Mouse (Mus musculus): ENCODE measurements around the gene Mpzl1. TPM values are rescaled to one million over a fixed set of nuclear protein-coding genes. Genes with fewer than 3 reads are reported as not detected.
"Not testable (repeated sequence)": the region's sequence is repeated elsewhere in the genome, so short reads cannot be mapped to it uniquely, and the experiment has no call there.

Mpzl1 gene
- total RNA-seq (2015; ENCODE audit: low replicate concordance) (0.19 and 7.5 TPM in 2 replicates), total RNA-seq (2017; ENCODE audit: low replicate concordance) (0.51 and 2.0 TPM in 2 replicates)

- peak; percentile 100 for ATAC-seq (replicated peaks; ENCODE audit: low FRiP score, poor library complexity, severe bottlenecking)
These were observed at the start of gene Mpzl1 for GRCm38 (mm10) chr1:165634151-165634884. TSS of gene Mpzl1 (minus strand) at chr1:165634538.

- no peak for ATAC-seq (replicated peaks; ENCODE audit: low FRiP score, poor library complexity, severe bottlenecking)
These were observed 47.9 kb upstream of the Mpzl1 start for GRCm38 (mm10) chr1:165682056-165682853.

DNA sequence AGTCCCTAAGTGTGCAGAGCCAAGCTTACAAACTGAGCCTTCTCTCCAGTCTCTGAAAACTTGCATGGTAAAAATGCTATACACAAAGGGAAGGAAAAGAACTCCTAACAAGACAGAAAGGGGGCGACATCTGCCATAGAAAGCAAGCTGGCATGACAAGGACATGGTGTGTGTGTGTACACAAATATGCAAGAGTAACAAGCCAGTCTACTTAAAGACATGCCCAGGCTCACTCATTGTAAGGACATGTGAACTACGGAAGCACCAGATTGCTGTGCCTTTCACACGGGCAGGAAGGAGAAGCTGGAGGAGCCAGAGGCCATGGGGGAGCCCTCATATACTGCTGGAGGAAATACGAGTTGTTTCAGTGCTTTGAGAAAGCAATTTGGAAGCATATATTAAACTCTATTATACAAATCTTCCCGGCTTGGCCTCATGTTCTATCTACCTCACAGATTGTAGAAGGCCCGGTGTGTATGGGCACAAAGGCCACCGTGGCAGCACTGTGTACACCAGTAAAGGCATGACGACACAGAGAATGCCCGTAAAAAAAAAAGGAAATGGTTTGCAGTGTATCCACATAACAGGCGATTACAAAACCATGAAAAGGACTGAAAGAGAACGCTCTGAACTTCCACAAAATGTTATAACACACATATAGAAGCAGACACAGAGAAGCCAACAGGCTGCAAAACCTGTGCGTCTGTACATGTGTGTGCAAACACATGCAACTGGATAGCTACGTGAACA is 46.9 kb upstream of the Mpzl1 start:
- no peak for ATAC-seq (replicated peaks; ENCODE audit: low FRiP score, poor library complexity, severe bottlenecking)

GRCm38 (mm10) chr1:165680086-165680485 is 45.7 kb upstream of the Mpzl1 start:
- not testable (repeated sequence) for ATAC-seq (replicated peaks; ENCODE audit: low FRiP score, poor library complexity, severe bottlenecking)

DNA sequence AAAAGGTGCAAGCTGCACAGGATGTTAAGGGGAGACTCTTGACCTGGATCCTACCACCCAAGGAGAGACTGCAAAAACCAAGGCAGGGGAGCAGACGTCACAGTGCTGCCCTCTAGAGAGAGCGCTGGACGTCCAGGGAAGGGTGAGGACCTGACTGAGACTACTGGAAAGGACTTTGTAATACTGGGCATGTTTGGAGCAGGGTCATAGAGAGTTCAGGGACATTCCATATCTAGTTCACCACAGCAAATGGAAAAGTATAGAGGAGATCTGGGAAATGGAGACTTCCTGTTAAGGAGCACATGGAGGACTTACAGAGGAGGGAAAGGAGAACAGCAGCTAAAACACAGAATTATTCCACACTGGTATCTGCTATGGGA is 45.3 kb upstream of the Mpzl1 start:
- ATAC-seq (replicated peaks; ENCODE audit: low FRiP score, poor library complexity, severe bottlenecking), result 0 out of 2 replicates have a peak, but pooled peaks have one; percentile 39

- ATAC-seq (replicated peaks; ENCODE audit: low FRiP score, poor library complexity, severe bottlenecking), result no peak
These were observed 44.7 kb upstream of the Mpzl1 start for GRCm38 (mm10) chr1:165678861-165679617.

DNA sequence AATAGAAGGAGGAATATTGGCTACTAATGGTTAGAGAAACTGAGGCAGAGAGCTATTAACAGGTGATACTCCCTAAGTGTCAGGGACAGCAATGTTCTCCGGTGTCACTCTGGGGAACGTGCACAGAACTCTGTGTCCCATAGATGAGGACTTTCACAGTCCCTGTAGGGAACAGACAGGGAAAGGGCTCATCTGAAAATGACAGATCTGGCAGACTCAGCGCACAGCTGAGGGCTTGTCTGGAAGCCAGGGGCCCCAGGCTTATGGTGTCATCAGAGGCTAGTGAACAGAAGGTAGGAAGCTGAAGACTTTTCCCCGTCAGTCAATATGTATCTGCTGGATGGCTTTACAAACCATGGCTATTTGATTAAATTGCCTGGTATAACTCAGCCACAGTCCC is 43.2 kb upstream of the Mpzl1 start:
- no peak for ATAC-seq (replicated peaks; ENCODE audit: low FRiP score, poor library complexity, severe bottlenecking)

- no peak for ATAC-seq (replicated peaks; ENCODE audit: low FRiP score, poor library complexity, severe bottlenecking)
These were observed 42.7 kb upstream of the Mpzl1 start for GRCm38 (mm10) chr1:165676993-165677392.

DNA sequence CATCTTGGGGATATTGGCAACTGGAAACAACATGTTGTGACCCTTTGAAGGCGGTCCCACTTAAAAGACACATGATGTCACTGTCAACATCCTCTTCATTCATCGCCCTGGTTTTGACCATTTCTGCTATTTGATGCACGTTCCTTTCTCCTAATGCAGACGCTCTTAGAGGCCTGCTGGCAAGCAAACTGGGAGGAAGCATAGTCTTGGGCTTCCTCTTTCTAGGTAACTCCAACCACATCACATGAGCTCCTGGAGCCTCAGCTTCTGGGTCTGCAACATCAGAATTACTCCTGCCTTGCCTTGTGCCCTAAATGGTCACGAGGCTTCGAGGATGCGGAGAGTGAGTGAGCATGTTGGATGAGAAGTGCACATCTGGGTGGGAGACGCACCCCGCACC is 40.8 kb upstream of the Mpzl1 start:
- ATAC-seq (replicated peaks; ENCODE audit: low FRiP score, poor library complexity, severe bottlenecking), result no peak

GRCm38 (mm10) chr1:165672355-165672754 is 38.0 kb upstream of the Mpzl1 start:
- no peak for ATAC-seq (replicated peaks; ENCODE audit: low FRiP score, poor library complexity, severe bottlenecking)

DNA sequence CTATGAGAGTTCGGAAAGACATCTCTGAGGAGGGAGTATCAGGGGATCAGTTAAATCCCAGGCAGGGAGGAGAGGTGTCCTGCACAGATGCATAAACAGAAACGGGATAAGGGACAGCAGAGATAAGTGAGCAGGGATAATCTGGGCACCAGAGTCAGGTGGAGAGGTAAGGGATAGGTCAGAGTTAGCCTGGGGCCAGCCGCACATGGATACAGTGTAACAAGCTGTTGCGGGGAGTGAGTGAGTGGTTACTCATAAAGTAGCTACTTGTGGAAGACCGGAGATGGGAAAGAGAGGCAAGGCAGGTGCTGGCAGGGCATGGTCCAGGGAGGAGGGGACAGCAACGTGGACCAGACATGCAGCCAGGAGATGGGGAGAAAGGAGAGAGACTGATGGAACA is 35.7 kb upstream of the Mpzl1 start:
- no peak for ATAC-seq (replicated peaks; ENCODE audit: low FRiP score, poor library complexity, severe bottlenecking)

DNA sequence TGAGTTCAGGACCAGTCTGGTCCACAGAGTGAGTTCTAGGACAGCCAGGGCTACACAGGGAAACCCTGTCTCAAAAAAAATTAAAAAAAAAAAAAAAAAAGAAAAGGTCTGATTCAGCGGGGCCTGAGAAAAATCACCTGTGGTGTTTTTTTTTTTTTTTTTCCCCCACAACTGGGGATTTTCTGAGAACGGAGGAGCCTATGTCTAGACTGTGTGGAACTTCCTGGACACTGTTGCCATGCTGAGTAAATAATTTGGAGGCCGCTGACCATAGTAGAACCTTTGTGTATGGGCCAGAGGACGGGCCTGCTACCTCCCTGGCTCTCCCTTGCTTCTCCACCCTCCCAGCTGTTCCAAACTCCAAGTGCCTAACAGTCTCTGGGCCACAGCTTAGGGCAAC is 34.6 kb upstream of the Mpzl1 start:
- no peak for ATAC-seq (replicated peaks; ENCODE audit: low FRiP score, poor library complexity, severe bottlenecking)

DNA sequence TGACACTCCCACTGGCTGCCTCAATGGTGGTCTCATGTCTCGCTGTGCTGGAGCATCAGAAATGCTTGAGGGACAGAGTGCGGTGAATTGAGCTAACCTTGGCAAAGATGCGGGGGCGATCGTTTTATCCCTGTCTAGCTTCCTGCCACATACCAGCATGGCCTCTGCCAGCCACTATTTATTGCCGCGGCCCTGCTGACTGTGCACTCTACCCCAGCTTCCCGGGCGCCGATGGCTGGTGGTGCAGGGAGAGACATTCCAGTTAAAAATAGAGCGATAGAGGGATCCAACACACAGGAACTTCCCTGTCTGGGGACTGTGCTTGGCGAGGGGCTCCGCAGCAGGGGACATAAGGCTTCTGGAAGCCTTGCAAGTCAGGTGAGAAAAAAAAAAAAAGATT is 33.0 kb upstream of the Mpzl1 start:
- 0 out of 2 replicates have a peak, but pooled peaks have one; percentile 41 for ATAC-seq (replicated peaks; ENCODE audit: low FRiP score, poor library complexity, severe bottlenecking)

- no peak for ATAC-seq (replicated peaks; ENCODE audit: low FRiP score, poor library complexity, severe bottlenecking)
These were observed 32.6 kb upstream of the Mpzl1 start for GRCm38 (mm10) chr1:165666944-165667343.

DNA sequence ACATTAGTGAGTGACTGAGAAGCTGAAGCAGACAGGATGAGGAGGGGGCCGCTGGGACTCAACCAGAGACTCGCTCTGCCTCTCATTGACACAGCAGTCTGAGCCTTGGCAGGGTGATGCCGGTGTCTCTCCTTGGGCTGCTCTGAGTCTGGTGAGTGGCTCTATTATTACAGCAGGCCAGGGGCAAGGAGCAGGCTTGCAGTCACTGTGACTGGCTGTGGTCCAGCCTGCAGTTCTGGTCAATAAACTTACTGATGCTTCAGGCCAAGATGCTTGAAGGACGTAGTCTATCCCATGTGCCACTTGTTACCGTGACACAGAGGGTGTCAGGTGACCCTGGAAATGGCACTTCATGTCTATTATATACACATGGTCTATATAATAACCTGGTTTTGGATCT is 31.4 kb upstream of the Mpzl1 start:
- ATAC-seq (replicated peaks; ENCODE audit: low FRiP score, poor library complexity, severe bottlenecking), result no peak

DNA sequence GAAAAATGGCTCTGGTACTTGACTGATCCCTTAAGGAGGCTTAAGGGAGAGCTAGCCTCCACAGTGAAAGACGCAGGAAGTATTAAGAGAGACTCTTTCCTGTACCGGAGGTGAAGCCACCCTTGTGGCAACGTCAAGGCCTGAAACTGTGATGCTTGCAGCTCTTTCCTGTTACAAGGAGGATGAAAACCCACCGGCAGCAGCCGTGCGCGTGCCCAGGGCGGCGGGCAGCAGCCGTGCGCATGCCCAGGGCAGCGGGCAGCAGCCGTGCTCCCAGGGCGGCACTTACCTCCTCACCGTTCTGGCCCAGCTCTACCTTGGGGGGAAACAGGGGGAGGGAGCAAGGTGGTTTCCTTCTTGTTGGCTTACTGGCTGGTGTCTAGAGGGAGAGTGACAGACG is 28.9 kb upstream of the Mpzl1 start:
- ATAC-seq (replicated peaks; ENCODE audit: low FRiP score, poor library complexity, severe bottlenecking), result no peak

DNA sequence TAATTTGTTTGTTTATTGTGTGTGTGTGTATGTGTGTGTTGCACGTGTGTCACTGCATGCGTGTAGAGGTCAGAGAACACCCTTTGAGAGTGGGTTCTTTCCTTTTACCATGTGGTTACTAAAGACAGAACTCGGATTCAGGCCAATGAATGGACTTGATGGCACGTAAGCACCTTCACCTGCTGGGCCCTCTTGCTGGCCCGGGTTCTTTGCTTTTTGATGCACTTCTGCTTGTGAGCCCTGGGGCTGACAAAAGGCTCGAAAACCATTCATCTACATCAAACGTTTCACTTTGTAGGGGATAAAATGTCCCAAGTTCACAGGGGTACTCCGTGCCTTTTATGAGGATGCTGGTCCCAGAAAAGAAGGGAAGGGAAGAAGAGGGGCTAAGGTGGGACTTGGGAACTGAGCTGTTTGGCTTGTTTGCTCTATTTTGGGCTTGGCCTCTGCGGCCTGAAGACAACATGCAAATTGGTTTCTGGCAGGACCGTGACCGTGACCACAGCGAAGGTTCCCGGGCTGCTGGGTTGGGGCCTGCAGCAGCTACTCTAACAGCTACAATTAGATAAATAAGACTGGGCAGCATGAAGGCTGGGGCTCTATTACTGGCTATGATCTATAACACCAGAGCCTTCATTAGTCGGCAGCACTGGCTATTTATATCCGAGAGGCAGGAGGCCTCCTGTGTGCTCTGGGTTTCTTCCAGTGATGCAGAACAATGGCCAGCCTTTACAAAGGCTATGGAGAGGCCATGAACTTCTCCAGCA is 28.3 kb upstream of the Mpzl1 start:
- no peak for ATAC-seq (replicated peaks; ENCODE audit: low FRiP score, poor library complexity, severe bottlenecking)

DNA sequence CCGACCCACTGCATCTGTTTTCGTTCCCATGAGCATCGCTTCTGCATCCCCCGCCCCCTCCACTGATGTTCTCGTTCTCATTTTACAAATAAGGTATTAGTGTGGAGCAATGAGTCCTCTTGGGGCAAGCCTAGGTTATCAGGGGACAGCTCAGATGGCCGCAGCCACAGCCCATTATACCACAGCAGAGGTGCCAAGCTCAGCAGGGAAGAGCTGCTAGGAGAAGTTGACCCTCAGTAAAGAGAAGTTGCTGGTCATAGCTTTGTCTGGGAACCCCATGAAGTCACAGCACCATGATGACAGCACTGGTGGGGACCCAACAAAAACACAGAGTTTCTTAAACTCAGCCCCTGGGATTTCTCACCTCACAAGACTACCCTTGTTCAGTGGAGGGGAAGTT is 27.4 kb upstream of the Mpzl1 start:
- ATAC-seq (replicated peaks; ENCODE audit: low FRiP score, poor library complexity, severe bottlenecking), result no peak

GRCm38 (mm10) chr1:165661191-165661590 is 26.9 kb upstream of the Mpzl1 start:
- no peak for ATAC-seq (replicated peaks; ENCODE audit: low FRiP score, poor library complexity, severe bottlenecking)

Measured in erythroblast, adult 5-6 weeks (primary cell).